Comparison of ENCODE assay signal across 9 mouse cellular contexts in the genomic region with DNA sequence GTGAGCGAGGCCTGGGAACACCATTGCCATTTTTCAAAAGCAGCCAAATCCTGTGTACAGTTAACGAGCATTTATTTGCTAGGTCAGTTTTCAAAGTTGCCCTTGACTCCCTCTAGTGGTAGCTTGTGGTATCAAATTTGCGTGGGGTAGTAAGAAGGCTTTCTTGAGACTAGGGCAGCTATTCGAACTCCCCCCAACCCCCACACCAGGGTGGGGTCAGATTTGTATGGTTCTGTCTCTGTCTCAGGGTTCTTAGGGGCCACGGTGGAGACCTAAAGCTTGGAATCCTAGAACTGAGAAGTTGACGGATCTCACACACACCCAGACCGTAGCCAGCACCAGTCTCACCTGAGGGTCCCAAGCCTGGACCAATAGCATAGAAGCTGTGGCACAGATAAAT. TPM values are rescaled to one million over a fixed set of nuclear protein-coding genes. Genes with fewer than 3 reads are reported as not detected.
A peak's percentile ranks its signal among the peaks of the same experiment; 100 is the strongest.
DNase-seq lines count a peak whose midpoint lies in the region; ATAC-seq lines count a peak whose summit lies in the region.
"Had no signal": no experiment of that assay in that cellular context is flagged by ENCODE, and none has a peak within 500 bp of the region (broad histone marks: within the 10 kb centered on the region; RNA-seq: fewer than 3 reads in every experiment).

No protein-coding gene starts in this region.

- 20% methylated on average over 7 of the region's 7 CpGs for WGBS in heart, embryonic 15.5 days
- WGBS in liver, embryonic 13.5 days (ENCODE audit: insufficient replicate concordance): 20% methylated on average over 7 of the region's 7 CpGs
- 20% methylated on average over 7 of the region's 7 CpGs for WGBS in neural tube, embryonic 14.5 days

- no peak overlapping the region for H3K9ac ChIP-seq in heart, embryonic 15.5 days
- H3K9ac ChIP-seq in liver, embryonic 13.5 days: no peak overlapping the region
- H3K9ac ChIP-seq in neural tube, embryonic 14.5 days (replicated peaks; ENCODE audit: low read depth, low read length): no peak overlapping the region
- H3K9ac ChIP-seq: heart, embryonic 13.5 days had no signal

- H3K36me3 ChIP-seq in heart, embryonic 15.5 days: peaks cover 6% of the 10 kb centered on the region; the same call in 1 of the 2 replicates
- H3K36me3 ChIP-seq in liver, embryonic 13.5 days: peaks cover 12% of the 10 kb centered on the region; the same call in 1 of the 2 replicates
- no peaks in the 10 kb centered on the region for H3K36me3 ChIP-seq in neural tube, embryonic 14.5 days (ENCODE audit: control insufficient read depth, insufficient read depth, low read length)

- H3K4me2 ChIP-seq in heart, embryonic 15.5 days: no peak overlapping the region
- no peak overlapping the region for H3K4me2 ChIP-seq in liver, embryonic 13.5 days
- no peak overlapping the region for H3K4me2 ChIP-seq in neural tube, embryonic 14.5 days (ENCODE audit: low read depth, low read length)
- H3K4me2 ChIP-seq: heart, embryonic 13.5 days had no signal

- H3K4me3 ChIP-seq in heart, embryonic 15.5 days: no peak overlapping the region
- no peak overlapping the region for H3K4me3 ChIP-seq in liver, embryonic 13.5 days (replicated peaks)
- no peak overlapping the region for H3K4me3 ChIP-seq in neural tube, embryonic 14.5 days (ENCODE audit: low read depth, low read length)
- H3K4me3 ChIP-seq: heart, embryonic 13.5 days had no signal

- no peaks in the 10 kb centered on the region for H3K27me3 ChIP-seq in heart, embryonic 15.5 days
- H3K27me3 ChIP-seq in liver, embryonic 13.5 days: no peaks in the 10 kb centered on the region
- no peaks in the 10 kb centered on the region for H3K27me3 ChIP-seq in neural tube, embryonic 14.5 days (ENCODE audit: control insufficient read depth, insufficient read depth, low read length)
- H3K27me3 ChIP-seq: heart, embryonic 13.5 days had no signal

- no peaks in the 10 kb centered on the region for H3K9me3 ChIP-seq in heart, embryonic 15.5 days (replicated peaks)
- H3K9me3 ChIP-seq in liver, embryonic 13.5 days (replicated peaks): no peaks in the 10 kb centered on the region
- no peaks in the 10 kb centered on the region for H3K9me3 ChIP-seq in neural tube, embryonic 14.5 days (ENCODE audit: control insufficient read depth, low read length)

- DNase-seq in CD4-positive helper T cell, adult 2 months (ENCODE audit: low read depth, low spot score): peak; percentile 77
- peak; percentile 87 for DNase-seq in ZHBTc4 (ENCODE audit: low read depth, low spot score)
- DNase-seq in cerebellum, postnatal 4 days (ENCODE audit: low spot score in 2 of 2): peak; percentile 49 to 75
- DNase-seq in kidney, postnatal 25 days: peak; percentile 57 to 80
- DNase-seq in liver, embryonic 13.5 days: peak; percentile 52
- DNase-seq in thymus, postnatal 10 days (ENCODE audit: low spot score in 2 of 2): peak; percentile 40 to 72

- H3K4me1 ChIP-seq in heart, embryonic 15.5 days (replicated peaks): peaks cover 14% of the 10 kb centered on the region; the same call in 1 of the 2 replicates
- peaks cover 8% of the 10 kb centered on the region; the same call in 1 of the 2 replicates for H3K4me1 ChIP-seq in liver, embryonic 13.5 days (replicated peaks)
- H3K4me1 ChIP-seq in neural tube, embryonic 14.5 days (ENCODE audit: control insufficient read depth, insufficient read depth, low read length): no peaks in the 10 kb centered on the region

- peak; percentile 19 for ATAC-seq in heart, embryonic 15.5 days (replicated peaks; ENCODE audit: insufficient number of reproducible peaks, insufficient read depth, low FRiP score, low read depth)
- ATAC-seq in liver, embryonic 13.5 days (ENCODE audit: low read depth): peak; percentile 26; the same call in 1 of the 2 replicates
- peak; percentile 24; the same call in 1 of the 2 replicates for ATAC-seq in neural tube, embryonic 14.5 days (ENCODE audit: low read depth)

- H3K27ac ChIP-seq in heart, embryonic 15.5 days: no peak overlapping the region
- H3K27ac ChIP-seq in liver, embryonic 13.5 days: no peak overlapping the region
- no peak overlapping the region for H3K27ac ChIP-seq in neural tube, embryonic 14.5 days (ENCODE audit: low read depth, low read length)
- H3K27ac ChIP-seq: heart, embryonic 13.5 days had no signal

RNA-seq across cellular contexts. Expression of a gene that starts 18.7 kb away (rescaled TPM):
- polyA plus RNA-seq in heart, embryonic 15.5 days (2015; fragmentation: Nextera tagmentation; extraction: Ambion mirVana): 19.2 and 21.0 TPM in 2 replicates
- polyA plus RNA-seq in liver, embryonic 13.5 days (2015; fragmentation: Nextera tagmentation; extraction: Ambion mirVana): 29.0 and 33.0 TPM in 2 replicates
- polyA plus RNA-seq in neural tube, embryonic 14.5 days (2014; fragmentation: Nextera tagmentation; extraction: Ambion mirVana): 12.3 and 14.4 TPM in 2 replicates

RNA-seq across cellular contexts. Expression of a gene that starts 53.1 kb away (rescaled TPM):
- 11.8 and 17.6 TPM in 2 replicates for polyA plus RNA-seq in heart, embryonic 15.5 days (2015; fragmentation: Nextera tagmentation; extraction: Ambion mirVana)
- polyA plus RNA-seq in liver, embryonic 13.5 days (2015; fragmentation: Nextera tagmentation; extraction: Ambion mirVana): 9.6 and 11.5 TPM in 2 replicates
- polyA plus RNA-seq in neural tube, embryonic 14.5 days (2014; fragmentation: Nextera tagmentation; extraction: Ambion mirVana): 61.8 and 62.7 TPM in 2 replicates
